Mouse (Mus musculus) heart, postnatal 14 days (tissue): Measurements from ENCODE around the gene Apobec2. TPM values are rescaled to one million over a fixed set of nuclear protein-coding genes. Genes with fewer than 3 reads are reported as not detected.
A peak's percentile ranks its signal among the peaks of the same experiment; 100 is the strongest.

Experiments
- DNase-seq, 2 experiments: peaks; one replicate each; pipeline ENCODE4 v3.0.0; 2021 to 2022
- intact Hi-C: fragments of 180-260 bp; cut with DNase I; formaldehyde crosslinking; loops from one replicate; pipeline ENCODE4 v1.15.1; 2025
- total RNA-seq, 2 experiments: library from RNA; stranded (reverse); gene quantifications; 2 replicates each; pipeline ENCODE4 v1.2.3; 2021

Gene Apobec2
- total RNA-seq, 2 experiments from 2014 or later: 243 TPM

DNA sequence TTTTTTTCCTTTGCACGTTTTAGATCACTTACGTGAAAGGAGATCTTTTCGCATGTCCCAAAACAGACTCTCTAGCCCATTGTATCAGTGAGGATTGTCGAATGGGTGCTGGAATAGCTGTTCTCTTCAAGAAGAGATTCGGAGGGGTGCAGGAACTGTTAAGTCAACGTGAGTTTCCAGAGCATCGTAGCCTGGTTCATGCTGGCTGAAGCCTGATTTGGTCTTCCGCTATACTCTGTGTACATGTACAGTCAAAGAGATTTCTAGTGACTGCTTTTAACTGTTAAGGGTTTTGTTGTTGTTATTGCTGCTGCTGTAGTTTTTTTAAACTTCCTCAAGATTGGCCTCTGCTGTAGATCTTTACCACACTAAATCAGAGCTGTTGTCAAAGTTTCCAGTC lies 21.5 kb downstream of the Apobec2 start:
- intact Hi-C loops: no loop called here
- no peak for DNase-seq

DNA sequence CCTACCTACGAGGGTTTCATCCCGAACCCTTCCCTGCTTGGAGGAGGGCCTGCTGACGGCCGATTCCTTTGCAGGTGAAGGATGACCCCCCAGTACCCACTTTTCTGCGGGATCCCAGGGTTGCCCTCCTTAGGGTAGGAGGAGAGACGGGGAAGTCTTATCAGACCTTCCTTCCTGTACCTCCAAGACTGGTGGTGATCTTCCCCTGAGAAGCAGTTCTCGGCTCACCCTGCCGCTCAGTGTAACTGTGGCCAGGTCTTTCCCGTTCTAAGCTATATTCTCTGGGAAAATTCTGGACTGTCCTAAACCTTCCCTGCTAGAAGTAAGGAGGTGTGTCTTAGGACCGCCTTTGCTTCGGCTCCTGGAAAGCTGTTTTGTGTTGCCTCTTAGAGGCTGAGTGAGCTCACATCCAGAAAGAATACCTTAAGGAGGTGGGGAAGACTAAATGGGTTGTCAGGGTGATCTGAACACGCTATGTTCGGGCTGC lies 22.4 kb downstream of the Apobec2 start:
- DNase-seq: peak in 1 of 2 experiments; percentile 36
- intact Hi-C loops: no loop called here

GRCm38 (mm10) chr17:48409380-48410298 lies 23.1 kb downstream of the Apobec2 start, which contains the start of the genes Nfya and Oard1:
Nfya (minus strand) TSS chr17:48409906.
Oard1 (plus strand) TSS chr17:48410014.
- DNase-seq: peak; percentile 100
- intact Hi-C loops: loop anchor here (5.0 kb wide), 1 partner anchor 132 kb away; no protein-coding TSS in a partner anchor

DNA sequence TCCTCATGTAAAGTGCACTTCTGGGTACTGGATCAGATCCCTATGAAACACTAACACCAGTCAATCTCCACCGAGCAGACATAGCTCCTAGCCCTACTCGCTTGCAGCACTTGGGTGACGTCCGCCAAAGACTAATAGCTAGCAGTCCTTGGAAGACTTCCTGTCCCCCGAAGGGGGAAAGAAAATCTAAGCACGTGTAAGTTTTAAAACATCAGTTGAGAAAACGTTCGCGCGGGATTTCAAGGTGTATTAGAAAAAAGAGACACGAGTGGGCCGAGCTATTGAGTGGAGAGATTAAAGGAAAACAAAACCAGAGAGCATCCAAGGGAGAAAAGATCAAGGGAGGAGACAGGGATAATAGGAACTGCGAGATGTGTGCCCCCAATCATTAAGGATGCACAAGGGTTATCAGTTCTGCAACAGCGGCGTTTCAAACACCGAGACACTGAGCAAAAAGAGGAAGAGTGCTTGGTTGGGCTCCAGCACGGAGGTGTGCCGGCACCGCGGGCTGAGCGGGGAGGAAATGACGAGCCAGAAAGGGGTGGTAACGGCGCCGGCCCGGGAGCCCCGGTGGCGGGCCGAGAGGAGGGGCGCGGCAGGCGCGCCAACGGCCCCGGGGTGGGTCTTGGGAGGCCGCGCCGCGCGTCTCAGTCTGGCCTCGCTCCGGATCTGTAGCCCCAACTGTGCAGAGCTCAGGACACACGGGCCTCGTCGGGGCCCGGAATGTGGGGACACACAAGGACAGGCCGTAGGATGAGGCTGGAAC lies 24.0 kb downstream of the Apobec2 start:
- peak; percentile 77 to 81 for DNase-seq
- intact Hi-C loops: loop anchor here (5.0 kb wide), 1 partner anchor 131 kb away; no protein-coding TSS in a partner anchor

DNA sequence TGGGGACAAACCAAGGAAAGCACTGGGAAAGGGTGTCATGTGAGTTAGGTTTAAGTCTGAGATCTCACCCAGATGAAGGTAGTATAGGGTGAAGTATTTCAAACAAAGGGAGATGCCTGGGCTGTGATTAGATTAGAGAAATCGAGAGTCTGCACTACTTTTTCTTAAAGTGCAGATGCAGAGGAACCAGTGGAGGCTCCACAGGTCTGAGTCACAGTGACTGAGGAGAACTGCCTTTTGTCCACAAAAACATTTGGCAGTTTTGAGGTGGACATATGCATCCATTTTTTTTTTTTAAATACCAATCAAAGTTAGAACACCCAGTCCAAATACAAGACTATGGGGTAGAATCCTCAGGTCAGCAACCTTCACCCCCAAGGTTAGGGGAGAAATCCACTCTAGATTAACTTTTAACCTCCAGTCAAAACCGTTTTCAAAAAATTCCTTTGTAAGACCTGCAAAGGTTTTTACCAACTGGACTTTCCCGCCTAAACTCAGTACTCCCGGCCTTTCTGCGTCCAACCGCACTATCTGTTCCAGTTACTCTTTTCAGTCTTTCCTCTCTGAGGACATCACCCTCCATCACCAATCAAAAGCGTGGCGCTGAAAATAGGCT lies 24.7 kb downstream of the Apobec2 start:
- DNase-seq: no peak
- intact Hi-C loops: loop anchor here (5.0 kb wide), 1 partner anchor 131 kb away; no protein-coding TSS in a partner anchor

GRCm38 (mm10) chr17:48407154-48407553 lies 25.6 kb downstream of the Apobec2 start:
- no peak for DNase-seq
- intact Hi-C loops: loop anchor here (5.0 kb wide), 1 partner anchor 130 kb away; no protein-coding TSS in a partner anchor

DNA sequence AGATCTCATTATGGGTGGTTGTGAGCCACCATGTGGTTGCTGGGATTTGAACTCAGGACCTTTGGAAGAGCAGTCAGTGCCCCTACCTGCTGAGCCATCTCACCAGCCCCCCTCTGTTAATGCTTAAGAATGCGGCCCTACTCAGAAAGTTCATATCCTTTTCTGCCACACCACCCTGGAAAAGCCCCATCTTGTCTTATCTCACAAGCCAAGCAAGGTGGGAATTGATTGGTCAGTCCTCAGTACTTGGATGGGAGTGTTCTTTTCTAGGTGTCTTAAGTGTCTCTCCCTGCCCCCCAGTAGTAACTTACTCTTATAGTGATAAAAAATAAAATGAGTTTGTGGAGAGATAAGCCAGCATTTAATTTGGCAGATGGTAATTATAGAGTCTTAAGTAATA lies 28.0 kb downstream of the Apobec2 start:
- intact Hi-C loops: loop anchor here (5.0 kb wide), 1 partner anchor 127 kb away; no protein-coding TSS in a partner anchor
- DNase-seq: no peak

DNA sequence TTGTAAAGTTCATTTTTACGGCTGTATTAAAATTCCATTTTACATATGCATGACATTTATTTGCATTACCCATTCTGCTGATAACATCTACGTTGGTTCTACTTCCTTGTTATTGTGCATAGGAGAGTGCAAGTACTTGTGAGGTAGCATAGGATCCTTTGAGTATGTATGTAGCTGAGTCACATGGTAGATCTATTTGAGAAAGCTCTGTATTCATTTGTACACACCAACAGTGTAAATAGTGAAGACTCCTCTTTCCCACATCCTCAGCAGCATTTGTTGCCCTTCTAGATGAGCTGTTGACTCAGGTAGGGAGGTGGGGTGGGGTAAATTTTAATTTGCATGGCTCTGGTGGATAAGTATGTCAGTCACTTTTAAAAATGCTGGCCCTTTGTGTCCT lies 28.9 kb downstream of the Apobec2 start:
- intact Hi-C loops: no loop called here
- DNase-seq: no peak

GRCm38 (mm10) chr17:48402751-48403150 lies 30.0 kb downstream of the Apobec2 start:
- intact Hi-C loops: no loop called here
- DNase-seq: no peak

GRCm38 (mm10) chr17:48401710-48402109 lies 31.0 kb downstream of the Apobec2 start:
- intact Hi-C loops: no loop called here
- DNase-seq: no peak

DNA sequence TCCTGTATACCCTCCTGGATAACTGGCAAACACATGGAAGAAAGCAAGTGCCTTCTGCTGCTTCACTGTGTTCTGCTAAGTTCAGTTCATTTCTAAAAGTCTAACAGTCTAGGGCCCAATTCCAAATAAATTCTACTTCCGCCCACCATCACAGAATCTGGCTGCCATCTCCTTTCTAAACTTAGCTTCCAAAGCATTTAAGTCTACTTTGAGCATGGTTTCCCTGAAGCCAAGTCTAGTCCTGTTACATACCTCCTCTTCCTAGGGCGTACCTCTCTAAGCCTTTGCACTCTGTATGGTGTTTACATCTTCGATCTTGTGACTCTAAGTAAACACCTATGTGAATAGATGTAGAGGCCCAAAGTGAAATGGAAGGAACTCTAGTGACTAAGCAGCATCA lies 40.1 kb downstream of the Apobec2 start:
- intact Hi-C loops: no loop called here

GRCm38 (mm10) chr17:48391446-48391845 lies 41.3 kb downstream of the Apobec2 start:
- DNase-seq: no peak
- intact Hi-C loops: no loop called here

More for the DNA sequence above, 40.1 kb downstream of the Apobec2 start:
- no peak for DNase-seq

DNA sequence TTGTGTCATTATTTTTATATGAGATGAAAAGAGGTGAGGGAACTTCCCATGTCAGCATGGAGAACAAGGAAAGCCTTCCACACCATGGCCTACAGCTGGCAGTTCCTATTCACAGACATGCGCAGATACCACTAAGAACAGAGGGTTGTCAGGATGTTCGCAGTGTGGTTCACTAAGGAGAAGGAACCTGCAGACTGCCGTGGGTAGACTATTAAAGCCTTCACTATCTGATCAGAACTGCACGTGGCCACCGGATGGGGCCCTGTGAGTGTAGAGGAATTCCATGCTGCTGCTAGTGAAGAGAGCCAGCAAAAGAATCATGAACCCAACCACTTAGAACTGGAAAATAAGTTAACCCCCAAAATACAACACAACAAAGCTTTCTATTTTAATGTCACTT lies 43.3 kb downstream of the Apobec2 start:
- intact Hi-C loops: no loop called here
- no peak for DNase-seq

GRCm38 (mm10) chr17:48388666-48389065 lies 44.1 kb downstream of the Apobec2 start:
- no peak for DNase-seq
- intact Hi-C loops: no loop called here

- intact Hi-C loops: no loop called here
- DNase-seq: no peak
Measured at GRCm38 (mm10) chr17:48385786-48386461, 46.8 kb downstream of the Apobec2 start.

- no peak for DNase-seq
- intact Hi-C loops: no loop called here
Measured at GRCm38 (mm10) chr17:48379050-48379449, 53.7 kb downstream of the Apobec2 start.

- DNase-seq: no peak
- intact Hi-C loops: no loop called here
Measured at GRCm38 (mm10) chr17:48376102-48376501, 56.6 kb downstream of the Apobec2 start.

DNA sequence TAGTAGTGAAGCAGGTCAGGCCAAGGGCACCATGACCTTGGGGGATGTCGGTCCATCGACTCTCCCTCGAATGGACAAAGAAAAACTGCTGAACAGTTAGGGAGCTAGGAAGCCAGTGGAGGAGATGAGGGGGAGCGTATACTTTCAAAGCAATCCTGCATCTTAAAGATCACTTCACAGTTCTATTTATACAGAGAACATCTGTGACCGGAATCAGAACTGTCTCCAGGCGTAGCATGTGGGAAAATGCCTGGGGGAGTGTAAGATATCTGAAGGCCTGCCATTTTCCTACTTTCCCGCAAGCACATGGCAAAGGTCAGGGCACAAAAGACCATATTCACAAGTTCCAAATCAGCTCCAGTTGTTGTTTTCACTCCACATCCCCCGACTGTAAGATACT lies 59.7 kb downstream of the Apobec2 start:
- no peak for DNase-seq
- intact Hi-C loops: no loop called here

DNA sequence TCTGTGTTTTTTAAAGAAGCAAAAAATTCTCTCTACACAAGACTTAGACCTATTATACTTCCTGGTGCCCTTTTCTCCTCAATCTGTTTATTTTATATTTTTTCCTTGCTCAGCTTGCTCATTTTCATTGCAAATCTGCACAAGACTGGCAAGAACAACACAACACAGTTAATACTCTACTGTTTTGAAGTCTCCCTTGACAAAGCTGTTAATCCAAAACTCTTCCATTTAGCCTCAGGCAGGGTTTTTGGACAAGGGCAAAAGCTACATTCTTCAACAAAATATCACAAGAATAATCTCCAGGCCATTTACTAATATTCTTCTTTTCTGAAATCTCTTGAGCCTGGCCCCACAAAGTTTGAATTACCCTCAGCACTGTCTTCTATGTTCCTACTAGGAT lies 61.1 kb downstream of the Apobec2 start:
- intact Hi-C loops: no loop called here
- no peak for DNase-seq
